Mouse (Mus musculus): ENCODE data around the gene March10. TPM values are rescaled to one million over a fixed set of nuclear protein-coding genes. Genes with fewer than 3 reads are reported as not detected.

The March10 gene
- polyA plus RNA-seq, 1 experiment from 2014 or later: 0.57 TPM

DNA sequence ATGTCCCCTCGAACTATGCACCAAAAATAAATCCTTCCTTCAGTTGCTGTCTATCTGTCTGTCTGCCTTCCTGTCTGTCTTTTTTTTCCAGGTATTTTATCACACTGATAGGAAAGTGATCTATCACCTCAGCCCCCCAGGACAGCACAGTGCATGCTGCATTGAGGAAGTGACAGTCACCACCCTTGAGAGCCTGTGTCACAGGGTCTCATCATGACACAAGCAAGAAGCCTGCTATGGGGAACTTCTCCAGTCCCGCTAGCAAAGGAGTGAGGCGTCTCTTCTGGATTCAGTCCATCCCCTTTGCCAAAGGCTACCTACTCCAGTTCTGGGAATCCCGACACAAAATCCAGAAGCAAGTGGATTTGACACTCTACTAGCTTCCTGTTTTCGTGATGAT, 87.7 kb downstream of the March10 start:
- no peaks in the 10 kb centered on the region for H3K36me3 ChIP-seq
- H3K9me3 ChIP-seq (replicated peaks): no peaks in the 10 kb centered on the region
- no peak for ATAC-seq (ENCODE audit: insufficient number of reproducible peaks, low FRiP score)
- no peak overlapping the region for H3K9ac ChIP-seq
- H3K27ac ChIP-seq (ENCODE audit: poor library complexity, severe bottlenecking): no peak overlapping the region
- H3K4me3 ChIP-seq: no peak overlapping the region
- H3K4me2 ChIP-seq: no peak overlapping the region
- H3K4me1 ChIP-seq (replicated peaks): peaks cover 65% of the 10 kb centered on the region
- WGBS: 67% methylated on average over 5 of the region's 5 CpGs
- no peaks in the 10 kb centered on the region for H3K27me3 ChIP-seq (replicated peaks)

DNA sequence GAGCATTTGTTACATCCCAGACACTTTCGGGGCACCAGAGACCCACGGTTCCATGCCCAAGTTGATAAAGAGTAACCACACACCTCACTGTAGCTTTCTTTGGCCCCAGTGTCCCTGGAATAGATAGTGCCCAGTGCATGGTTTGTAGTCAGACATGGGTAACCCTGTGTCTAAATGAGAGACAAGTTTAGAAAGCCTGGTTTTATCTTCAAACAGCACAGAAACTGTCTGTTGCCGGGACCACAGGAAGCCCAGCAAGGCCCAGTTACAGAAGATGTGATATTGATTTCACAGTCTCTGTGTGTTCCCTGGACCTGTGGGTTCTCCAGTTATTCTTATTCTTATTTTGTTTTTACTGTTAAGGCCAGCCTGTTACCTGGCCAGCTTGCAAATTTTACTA, 89.4 kb downstream of the March10 start:
- H3K4me2 ChIP-seq: no peak overlapping the region
- no peak for ATAC-seq (ENCODE audit: insufficient number of reproducible peaks, low FRiP score)
- no peaks in the 10 kb centered on the region for H3K9me3 ChIP-seq (replicated peaks)
- H3K27me3 ChIP-seq (replicated peaks): no peaks in the 10 kb centered on the region
- H3K4me1 ChIP-seq (replicated peaks): peaks cover 72% of the 10 kb centered on the region
- no peak overlapping the region for H3K9ac ChIP-seq
- H3K27ac ChIP-seq (ENCODE audit: poor library complexity, severe bottlenecking): 0 out of 2 replicates have a peak overlapping the region, but pooled peaks have one; percentile 40
- no peaks in the 10 kb centered on the region for H3K36me3 ChIP-seq
- WGBS: 36% methylated on average over 3 of the region's 3 CpGs
- H3K4me3 ChIP-seq: no peak overlapping the region

DNA sequence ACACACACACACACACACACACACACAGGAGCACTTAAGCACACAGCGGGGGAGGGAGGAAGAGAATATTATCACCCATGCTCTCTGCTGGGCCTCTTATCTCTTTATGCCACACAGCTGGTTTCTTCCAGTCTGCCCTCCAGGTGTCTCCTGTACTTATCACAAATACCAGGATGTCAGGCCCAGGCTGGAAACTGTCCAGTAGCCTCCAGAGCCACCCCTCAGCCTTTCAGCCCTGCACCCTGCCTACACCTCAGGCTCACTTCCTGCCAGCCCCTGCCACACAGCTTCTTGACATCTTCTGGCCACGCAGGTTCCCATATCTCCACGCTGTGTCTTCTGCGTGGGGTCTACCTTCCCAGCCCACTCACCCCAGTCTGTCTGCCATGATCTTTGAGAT, 90.5 kb downstream of the March10 start:
- H3K4me3 ChIP-seq: no peak overlapping the region
- ATAC-seq (ENCODE audit: insufficient number of reproducible peaks, low FRiP score): peak; percentile 88
- no peak overlapping the region for H3K9ac ChIP-seq
- 22% methylated on average over 4 of the region's 4 CpGs for WGBS
- peak overlapping the region; percentile 25; the same call in 1 of the 2 replicates for H3K4me2 ChIP-seq
- no peaks in the 10 kb centered on the region for H3K36me3 ChIP-seq
- H3K9me3 ChIP-seq (replicated peaks): no peaks in the 10 kb centered on the region
- H3K4me1 ChIP-seq (replicated peaks): peaks cover 72% of the 10 kb centered on the region
- peak overlapping the region; percentile 83 for H3K27ac ChIP-seq (ENCODE audit: poor library complexity, severe bottlenecking)
- H3K27me3 ChIP-seq (replicated peaks): no peaks in the 10 kb centered on the region

DNA sequence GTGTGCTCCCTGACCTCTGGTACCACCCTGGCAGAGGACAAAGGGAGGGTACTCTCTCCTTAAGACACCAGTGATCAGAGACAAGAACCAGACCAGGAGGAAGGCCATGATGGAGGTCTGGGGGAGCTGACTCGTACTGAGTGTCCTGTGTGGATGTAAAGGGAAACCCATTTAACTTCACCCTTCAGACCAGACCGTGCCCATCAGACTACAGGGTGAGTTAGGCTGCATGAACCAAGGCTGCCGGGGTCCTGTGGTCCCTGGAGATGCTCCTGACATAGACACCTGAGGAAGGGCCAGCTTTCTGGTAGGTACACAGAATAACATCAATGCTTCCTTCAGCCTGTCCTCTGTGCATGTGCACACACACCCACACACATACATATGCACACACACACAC, 90.9 kb downstream of the March10 start:
- Histone ChIP-seq H3K9ac (peak overlapping the region; percentile 73; the same call in 1 of the 2 replicates), H3K27ac (ENCODE audit: poor library complexity, severe bottlenecking) (peak overlapping the region; percentile 26; the same call in 1 of the 2 replicates), H3K36me3 (no peaks in the 10 kb centered on the region), H3K4me1 (replicated peaks) (peaks cover 73% of the 10 kb centered on the region), H3K4me2 (peak overlapping the region; percentile 82), H3K27me3 (replicated peaks) (no peaks in the 10 kb centered on the region), H3K9me3 (replicated peaks) (no peaks in the 10 kb centered on the region), H3K4me3 (no peak overlapping the region)
- WGBS: 46% methylated on average over 3 of the region's 3 CpGs
- ATAC-seq (ENCODE audit: insufficient number of reproducible peaks, low FRiP score): no peak

DNA sequence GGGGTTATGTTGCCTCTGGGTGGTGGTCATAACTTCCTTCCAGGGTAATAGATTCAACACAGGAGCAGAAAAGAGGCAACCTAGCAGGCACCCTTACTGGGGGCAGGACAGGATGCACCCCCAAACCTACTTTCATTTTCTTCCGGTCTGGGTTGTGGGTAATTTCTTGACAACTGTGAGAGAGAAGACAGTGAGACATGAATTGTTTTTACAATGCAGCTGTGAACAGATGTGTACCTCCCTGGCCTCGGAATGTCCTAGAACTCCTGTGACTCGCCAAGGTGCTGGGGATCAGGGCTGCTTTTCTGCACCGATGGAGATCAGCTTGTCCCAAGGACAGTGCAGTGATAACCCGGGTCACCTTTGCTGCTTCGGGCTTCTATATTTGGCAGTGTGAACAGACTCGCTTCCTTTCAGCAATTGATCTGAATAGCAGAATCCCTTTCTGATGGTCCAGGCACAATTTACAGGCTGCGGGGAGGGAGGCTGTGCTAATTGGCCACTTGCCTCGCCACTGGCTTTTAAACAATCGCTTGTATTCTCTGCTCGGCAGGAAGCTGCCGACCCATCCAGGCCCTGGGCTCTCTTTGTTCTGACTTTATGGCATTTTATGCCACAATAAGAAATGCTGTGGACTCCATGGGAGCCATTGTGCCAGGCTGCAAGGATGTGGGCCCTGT, 92.0 kb downstream of the March10 start:
- no peaks in the 10 kb centered on the region for H3K36me3 ChIP-seq
- WGBS: 17% methylated on average over 12 of the region's 12 CpGs
- peaks cover 77% of the 10 kb centered on the region for H3K4me1 ChIP-seq (replicated peaks)
- H3K27me3 ChIP-seq (replicated peaks): no peaks in the 10 kb centered on the region
- no peaks in the 10 kb centered on the region for H3K9me3 ChIP-seq (replicated peaks)
- H3K9ac ChIP-seq: peak overlapping the region; percentile 73
- H3K4me2 ChIP-seq: peak overlapping the region; percentile 82
- ATAC-seq (ENCODE audit: insufficient number of reproducible peaks, low FRiP score): no peak
- peak overlapping the region; percentile 59 for H3K4me3 ChIP-seq
- H3K27ac ChIP-seq (ENCODE audit: poor library complexity, severe bottlenecking): peak overlapping the region; percentile 72

DNA sequence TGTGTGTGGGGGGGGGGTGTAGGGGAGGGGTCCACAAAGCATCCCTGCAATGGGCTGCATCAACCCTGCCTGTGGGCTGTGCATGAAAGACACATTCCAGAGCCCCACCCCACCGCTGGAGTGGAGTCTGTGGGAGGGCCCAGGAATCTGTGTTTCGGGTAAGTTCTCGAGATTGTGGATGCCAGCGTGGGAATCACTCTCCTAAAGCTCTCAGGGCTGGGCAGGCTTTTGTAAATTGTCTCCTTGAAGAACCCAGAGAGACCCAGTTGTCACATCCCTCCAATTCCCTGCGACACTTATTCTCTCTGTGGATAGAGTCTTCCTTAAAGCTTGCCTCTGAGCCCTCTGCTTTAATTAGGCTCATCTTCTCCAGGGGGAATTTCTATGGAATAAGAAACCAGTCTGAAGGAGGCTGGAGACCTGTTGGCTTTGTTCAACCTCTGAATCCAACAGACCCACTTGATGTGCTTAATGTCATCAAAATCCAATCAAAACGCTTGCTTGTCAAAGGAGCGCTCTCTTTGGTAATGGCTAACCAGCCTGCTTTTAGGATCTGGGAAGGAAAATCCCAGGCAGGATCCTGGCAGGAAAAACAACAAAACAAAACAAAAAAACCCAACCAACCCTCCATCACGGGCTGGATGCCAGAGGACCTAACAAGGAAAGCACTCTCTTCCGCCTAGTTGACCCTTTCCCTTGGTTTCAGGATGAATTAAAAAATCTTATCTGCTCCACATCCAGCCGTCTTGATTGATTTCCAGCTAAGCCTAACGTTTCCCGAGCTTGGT, 92.7 kb downstream of the March10 start:
- peak overlapping the region; percentile 73 for H3K9ac ChIP-seq
- H3K4me2 ChIP-seq: peak overlapping the region; percentile 82
- WGBS: 26% methylated on average over 12 of the region's 12 CpGs
- peak overlapping the region; percentile 59 for H3K4me3 ChIP-seq
- no peaks in the 10 kb centered on the region for H3K9me3 ChIP-seq (replicated peaks)
- no peaks in the 10 kb centered on the region for H3K27me3 ChIP-seq (replicated peaks)
- no peaks in the 10 kb centered on the region for H3K36me3 ChIP-seq
- peak overlapping the region; percentile 72 for H3K27ac ChIP-seq (ENCODE audit: poor library complexity, severe bottlenecking)
- peak; percentile 19 for ATAC-seq (ENCODE audit: insufficient number of reproducible peaks, low FRiP score)
- H3K4me1 ChIP-seq (replicated peaks): peaks cover 77% of the 10 kb centered on the region

DNA sequence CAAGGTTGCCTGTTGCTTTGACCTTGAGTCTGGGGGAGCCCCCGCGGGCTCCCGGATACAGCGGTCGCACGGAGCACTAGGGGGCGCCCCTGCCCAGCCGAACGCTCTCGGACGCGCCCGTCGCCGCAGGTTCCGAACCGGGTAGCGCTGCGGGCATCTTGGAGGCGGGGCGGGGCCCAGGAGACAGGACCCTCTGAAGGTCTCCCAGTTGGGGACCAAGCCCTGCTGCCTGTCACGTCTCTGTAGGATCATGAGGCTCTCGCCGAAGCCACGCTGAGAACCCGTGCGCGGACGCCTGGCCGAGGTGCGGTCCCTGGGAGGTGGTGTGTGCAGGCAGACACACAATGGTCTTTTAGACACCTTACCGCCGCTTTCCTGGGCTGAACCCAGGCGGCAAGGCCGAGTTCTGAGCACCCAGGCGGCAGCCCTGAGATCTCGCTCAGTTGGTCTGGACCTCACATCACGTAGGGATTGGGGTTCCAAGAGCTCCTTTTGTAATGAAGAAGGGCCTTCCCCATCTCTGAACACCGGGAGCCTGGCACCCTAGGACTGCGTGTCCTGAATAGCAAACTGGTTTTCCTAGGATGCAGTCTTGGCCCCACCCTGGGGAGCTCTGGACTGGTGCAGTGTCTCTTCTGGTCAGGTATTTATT, 93.5 kb downstream of the March10 start:
- Histone ChIP-seq H3K9me3 (replicated peaks) (no peaks in the 10 kb centered on the region), H3K36me3 (no peaks in the 10 kb centered on the region), H3K4me1 (replicated peaks) (peaks cover 72% of the 10 kb centered on the region), H3K4me3 (peak overlapping the region; percentile 59), H3K27me3 (replicated peaks) (no peaks in the 10 kb centered on the region), H3K9ac (peak overlapping the region; percentile 73), H3K4me2 (peak overlapping the region; percentile 82), H3K27ac (ENCODE audit: poor library complexity, severe bottlenecking) (peak overlapping the region; percentile 72)
- WGBS: under 1% methylated on average over 40 of the region's 40 CpGs
- peak; percentile 79 for ATAC-seq (ENCODE audit: insufficient number of reproducible peaks, low FRiP score)

DNA sequence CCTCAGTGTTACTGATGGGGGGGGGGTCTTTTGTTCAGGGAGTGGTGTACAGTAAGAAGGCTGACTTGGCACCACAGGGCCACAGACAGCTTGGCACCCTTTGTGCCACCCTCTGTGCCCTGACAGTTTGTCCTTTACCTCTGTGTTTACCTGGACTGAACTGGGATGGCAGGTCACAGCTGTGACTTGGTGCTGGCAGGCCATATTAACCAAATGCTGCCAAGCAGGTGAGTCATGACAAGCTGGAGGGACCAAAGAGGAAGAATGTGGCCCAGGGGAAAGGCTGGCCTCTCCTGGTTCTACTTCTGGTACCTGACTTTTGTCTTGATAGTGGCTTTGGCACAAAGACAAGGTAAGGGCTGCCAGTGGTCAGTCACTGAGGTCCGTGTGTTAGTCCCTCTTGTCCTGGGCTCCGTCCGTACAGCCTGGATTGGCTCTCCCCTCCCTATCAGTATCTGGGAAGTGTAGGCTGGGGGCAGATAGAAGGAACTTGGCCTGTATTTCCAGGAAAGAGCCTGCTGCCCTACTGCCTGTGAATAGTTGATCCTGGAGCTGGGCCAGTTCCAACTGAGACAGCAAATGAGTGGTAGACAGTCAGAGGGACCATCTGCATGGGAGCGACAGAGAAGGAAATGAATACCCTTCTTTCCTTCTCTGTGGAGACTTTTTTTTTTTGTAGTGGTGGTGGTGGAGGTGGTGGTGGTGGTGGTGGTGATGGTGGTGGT, 94.3 kb downstream of the March10 start:
- H3K4me3 ChIP-seq: no peak overlapping the region
- no peak for ATAC-seq (ENCODE audit: insufficient number of reproducible peaks, low FRiP score)
- H3K27ac ChIP-seq (ENCODE audit: poor library complexity, severe bottlenecking): peak overlapping the region; percentile 72; the same call in 1 of the 2 replicates
- H3K36me3 ChIP-seq: no peaks in the 10 kb centered on the region
- H3K27me3 ChIP-seq (replicated peaks): no peaks in the 10 kb centered on the region
- H3K4me2 ChIP-seq: no peak overlapping the region
- H3K9me3 ChIP-seq (replicated peaks): no peaks in the 10 kb centered on the region
- H3K4me1 ChIP-seq (replicated peaks): peaks cover 65% of the 10 kb centered on the region
- H3K9ac ChIP-seq: 0 out of 2 replicates have a peak overlapping the region, but pooled peaks have one; percentile 45
- 63% methylated on average over 4 of the region's 4 CpGs for WGBS

DNA sequence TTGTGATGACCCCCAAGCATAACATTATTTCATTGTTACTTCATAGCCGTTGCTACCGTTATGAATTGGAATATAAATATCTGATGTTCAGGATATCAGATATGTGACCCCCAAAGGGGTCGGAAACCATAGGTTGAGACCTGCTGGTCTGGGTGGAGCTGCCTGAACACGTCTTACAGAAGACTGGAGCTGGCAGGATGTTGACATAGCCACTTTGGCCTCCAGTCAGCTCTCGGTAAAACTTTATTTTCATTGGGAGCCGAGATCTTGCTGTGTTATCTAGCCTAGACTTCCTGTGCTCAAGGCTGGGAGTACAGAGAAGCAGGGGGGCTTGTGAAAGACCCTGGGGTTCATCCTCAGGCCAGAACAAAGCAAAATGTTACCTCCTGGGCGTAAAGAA, 100.2 kb downstream of the March10 start:
- no peak overlapping the region for H3K9ac ChIP-seq
- peaks cover 57% of the 10 kb centered on the region for H3K4me1 ChIP-seq (replicated peaks)
- 39% methylated on average over 7 of the region's 7 CpGs for WGBS
- no peaks in the 10 kb centered on the region for H3K36me3 ChIP-seq
- no peak overlapping the region for H3K4me3 ChIP-seq
- H3K9me3 ChIP-seq (replicated peaks): no peaks in the 10 kb centered on the region
- peak; percentile 36; the same call in 1 of the 2 replicates for ATAC-seq (ENCODE audit: insufficient number of reproducible peaks, low FRiP score)
- no peak overlapping the region for H3K4me2 ChIP-seq
- H3K27me3 ChIP-seq (replicated peaks): no peaks in the 10 kb centered on the region
- H3K27ac ChIP-seq (ENCODE audit: poor library complexity, severe bottlenecking): peak overlapping the region; percentile 64

DNA sequence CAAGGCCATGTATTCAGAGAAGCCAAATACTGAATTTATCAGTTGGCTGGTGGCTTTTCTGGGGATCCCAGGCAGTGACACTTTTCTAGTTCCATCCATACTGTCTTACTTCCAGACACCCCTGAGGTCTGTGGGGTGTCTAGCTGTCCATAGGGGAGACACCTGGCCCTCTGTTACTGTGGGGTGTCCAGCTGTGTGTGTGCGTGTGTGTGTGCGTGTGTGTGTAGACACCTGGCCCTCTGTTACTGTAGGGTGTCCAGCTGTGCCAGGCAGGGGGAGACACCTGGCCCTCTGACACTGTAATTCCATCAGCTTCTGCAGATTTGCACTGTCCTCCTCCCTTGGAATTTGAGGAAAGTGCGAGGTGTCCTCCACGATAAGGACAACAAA, 102.6 kb downstream of the March10 start:
- no peak overlapping the region for H3K4me3 ChIP-seq
- H3K27me3 ChIP-seq (replicated peaks): 0 out of 2 replicates have a peak, but pooled peaks cover 4% of the 10 kb centered on the region
- H3K9me3 ChIP-seq (replicated peaks): no peaks in the 10 kb centered on the region
- 87% methylated on average over 4 of the region's 4 CpGs for WGBS
- H3K27ac ChIP-seq (ENCODE audit: poor library complexity, severe bottlenecking): no peak overlapping the region
- no peak overlapping the region for H3K9ac ChIP-seq
- ATAC-seq (ENCODE audit: insufficient number of reproducible peaks, low FRiP score): no peak
- H3K4me2 ChIP-seq: no peak overlapping the region
- H3K36me3 ChIP-seq: peaks cover 18% of the 10 kb centered on the region
- H3K4me1 ChIP-seq (replicated peaks): peaks cover 49% of the 10 kb centered on the region

Measured in heart, embryonic 12.5 days (tissue).